Mouse (Mus musculus) kidney, postnatal 0 days (tissue): ENCODE data around the gene Eef2k. TPM values are rescaled to one million over a fixed set of nuclear protein-coding genes. Genes with fewer than 3 reads are reported as not detected.

Experiments
- polyA plus RNA-seq: library from polyadenylated mRNA; unstranded; fragments of >200 nt; fragmentation: Nextera tagmentation; extraction: Ambion mirVana; gene quantifications from 2 replicates; pipeline ENCODE4 v1.2.1, GENCODE M21; 2015

The Eef2k gene
- polyA plus RNA-seq, 1 experiment from 2014 or later: 13.8 TPM

Other genes starting within 250 kb of the Eef2k start
- gene Uqcrc2, start 207.7 kb upstream of the Eef2k start, polyA plus RNA-seq: 326 and 329 TPM in 2 replicates
- gene Pdzd9, start 172.5 kb upstream of the Eef2k start, polyA plus RNA-seq: 0.18 and 0.32 TPM in 2 replicates
- 13.2 and 16.2 TPM in 2 replicates for gene Mosmo, start 165.2 kb upstream of the Eef2k start, polyA plus RNA-seq
- gene Vwa3a, start 103.5 kb upstream of the Eef2k start, polyA plus RNA-seq: 0.13 and 0.15 TPM in 2 replicates
- gene Gm5737, start 30.5 kb upstream of the Eef2k start, polyA plus RNA-seq: not detected in 2 replicates
- 31.8 and 34.0 TPM in 2 replicates for gene Polr3e, start 74.9 kb downstream of the Eef2k start, polyA plus RNA-seq
- 9.7 and 10.1 TPM in 2 replicates for gene Cdr2, start 139.5 kb downstream of the Eef2k start, polyA plus RNA-seq
- 0.22 and 0.52 TPM in 2 replicates for gene Mfsd13b, start 139.7 kb downstream of the Eef2k start, polyA plus RNA-seq
- gene Mettl9, start 191.6 kb downstream of the Eef2k start, polyA plus RNA-seq: 174 and 177 TPM in 2 replicates
- gene Igsf6, start 231.7 kb downstream of the Eef2k start, polyA plus RNA-seq: 1.1 and 1.4 TPM in 2 replicates
- gene Otoa, start 238.8 kb downstream of the Eef2k start, polyA plus RNA-seq: 0.08 and 0.17 TPM in 2 replicates